Mouse (Mus musculus) C2C12 (cell line): Measurements from ENCODE around the gene Atp1b1.

Experiments used
- CEBPB ChIP-seq: IDR thresholded peaks from one replicate; pipeline ENCODE4 v1.6.1; 2011; ENCODE audit warnings: low read depth, mild to moderate bottlenecking, control low read depth, moderate library complexity
- CTCF ChIP-seq: IDR thresholded peaks from one replicate; pipeline ENCODE4 v1.5.1; 2011; ENCODE audit not compliant: control insufficient read depth, insufficient read depth, insufficient read length
- FOSL1 ChIP-seq: IDR thresholded peaks from one replicate; pipeline ENCODE4 v1.8.0; 2011; ENCODE audit warnings: mild to moderate bottlenecking, low read length; ENCODE audit not compliant: poor library complexity, insufficient read depth, severe bottlenecking
- MAX ChIP-seq: IDR thresholded peaks from one replicate; pipeline ENCODE4 v1.6.1; 2011; ENCODE audit warnings: mild to moderate bottlenecking, control low read depth
- MYOD1 ChIP-seq: IDR thresholded peaks from one replicate; pipeline ENCODE4 v1.6.1; 2011; ENCODE audit warnings: low read depth; ENCODE audit not compliant: control insufficient read depth, insufficient read length
- MYOG ChIP-seq: IDR thresholded peaks from one replicate; pipeline ENCODE4 v1.6.1; 2011; ENCODE audit not compliant: control insufficient read depth, insufficient read length; ENCODE audit errors: extremely low read depth
- USF1 ChIP-seq: IDR thresholded peaks from one replicate; pipeline ENCODE4 v1.6.1; 2011; ENCODE audit warnings: low read depth, mild to moderate bottlenecking, control low read depth, moderate library complexity

DNA sequence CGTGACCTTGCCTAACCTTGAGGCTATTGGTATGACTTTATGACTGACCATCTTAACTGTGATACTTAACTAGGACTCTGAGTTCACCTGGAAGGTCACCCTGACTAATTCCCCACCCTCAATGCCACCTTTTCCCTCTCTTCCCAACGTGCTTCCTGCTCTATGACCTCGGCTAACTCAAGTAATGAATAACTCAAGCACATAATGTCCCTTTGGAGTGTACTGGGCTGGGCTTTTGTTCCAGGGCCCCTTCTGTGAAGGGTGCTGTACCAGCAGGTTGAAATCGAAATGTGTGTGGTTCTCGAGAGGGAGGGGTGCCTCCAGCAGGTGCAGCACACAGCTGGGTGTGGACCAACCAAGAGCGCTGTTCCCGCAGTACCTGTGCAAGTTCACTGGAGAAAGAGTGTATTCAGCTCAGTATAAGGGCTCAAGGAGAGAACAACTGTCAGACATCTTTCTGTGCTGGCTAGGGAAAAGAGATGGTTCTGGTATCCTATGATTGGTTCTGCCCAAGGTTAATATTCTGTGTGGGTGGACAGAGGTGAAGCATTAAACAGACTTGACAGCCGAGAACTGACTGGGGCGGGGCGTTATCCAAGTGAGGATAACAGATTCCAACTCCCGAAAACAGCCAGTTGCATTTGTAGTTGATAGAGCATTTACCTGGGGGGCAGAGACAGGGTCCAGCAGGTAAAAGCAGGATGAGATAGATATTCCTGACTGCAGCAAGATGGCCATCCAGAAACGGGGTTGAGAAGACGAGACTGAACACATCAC lies 3.0 kb upstream of the Atp1b1 start:
- TF ChIP-seq CTCF, result no peak
- TF ChIP-seq MAX, result no peak
- TF ChIP-seq CEBPB, result no peak
- TF ChIP-seq MYOD1, result no peak
- TF ChIP-seq USF1, result no peak
- no peak for TF ChIP-seq MYOG
- TF ChIP-seq FOSL1, result no peak
